Mouse (Mus musculus): ENCODE results near the gene Rab7.

DNA sequence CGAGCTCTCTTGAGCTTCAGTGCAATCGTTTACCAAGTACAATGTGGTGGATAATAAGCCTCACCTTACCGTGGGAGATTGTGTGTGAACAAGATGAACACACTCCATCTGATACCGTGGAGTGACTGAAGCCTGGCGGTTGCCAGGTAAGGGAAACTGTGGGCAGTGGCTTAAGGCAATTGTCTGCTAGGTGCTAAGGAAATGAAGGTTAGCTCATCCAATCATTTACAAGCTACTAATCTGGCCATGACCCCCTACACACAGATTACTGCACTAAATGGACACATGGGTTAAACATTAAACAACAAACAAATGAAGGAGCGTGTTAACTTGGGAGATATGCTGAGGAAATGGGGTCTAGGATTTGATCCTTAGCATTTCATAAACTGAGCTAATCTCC, 3.9 kb upstream of the Rab7 start:
- TF ChIP-seq CTCF (IDR thresholded peaks at IDR 0.05; ENCODE audit: borderline replicate concordance, extremely low read depth, insufficient read depth, insufficient read length) (no peak), POLR2A (IDR thresholded peaks at IDR 0.05; ENCODE audit: borderline replicate concordance, extremely low read depth, insufficient read depth, insufficient read length, poor library complexity, severe bottlenecking) (no peak)

Data from brain, embryonic 14.5 days (tissue).